Mouse (Mus musculus) limb, embryonic 14.5 days (tissue): Measurements from ENCODE around the gene Pik3cg. TPM values are rescaled to one million over a fixed set of nuclear protein-coding genes. Genes with fewer than 3 reads are reported as not detected.

ENCODE experiments used
- ATAC-seq: fragments of 200-750 bp; cut with Nextera tagmentation; 2 replicates; pipeline ENCODE4 v1.8.0; 2017; ENCODE audit warnings: low read depth, moderate number of reproducible peaks, moderate TSS enrichment; ENCODE audit not compliant: low FRiP score
- DNase-seq: peaks from one replicate; pipeline ENCODE4 v3.0.0-alpha.2; 2015; ENCODE audit warnings: low spot score
- H3K27ac ChIP-seq: fragments of 300-500 bp; sonication (generic); replicated peaks from 2 replicates; pipeline ENCODE4 v1.5.1; 2014; ENCODE audit warnings: low read depth, mild to moderate bottlenecking, low read length, moderate library complexity, mixed read lengths
- H3K27me3 ChIP-seq: fragments of 300-500 bp; sonication (generic); 2 replicates; pipeline ENCODE4 v1.6.1; 2014; ENCODE audit warnings: low read length, mixed read lengths; ENCODE audit not compliant: control insufficient read depth, insufficient read depth
- H3K36me3 ChIP-seq: fragments of 300-500 bp; sonication (generic); 2 replicates; pipeline ENCODE4 v1.6.1; 2014; ENCODE audit warnings: mild to moderate bottlenecking, low read length, moderate library complexity, mixed read lengths; ENCODE audit not compliant: control insufficient read depth, insufficient read depth
- H3K4me1 ChIP-seq: fragments of 300-500 bp; sonication (generic); 2 replicates; pipeline ENCODE4 v1.6.1; 2014; ENCODE audit warnings: antibody characterized with exemption, low read length, mixed read lengths; ENCODE audit not compliant: control insufficient read depth, insufficient read depth
- H3K4me2 ChIP-seq: fragments of 300-500 bp; sonication (generic); replicated peaks from 2 replicates; pipeline ENCODE4 v1.6.1; 2014; ENCODE audit warnings: low read depth, mild to moderate bottlenecking, low read length, moderate library complexity; ENCODE audit not compliant: severe bottlenecking
- H3K4me3 ChIP-seq: fragments of 300-500 bp; sonication (generic); replicated peaks from 2 replicates; pipeline ENCODE4 v1.5.1; 2014; ENCODE audit warnings: low read length
- H3K9ac ChIP-seq: fragments of 300-500 bp; sonication (generic); 2 replicates; pipeline ENCODE4 v1.6.1; 2014; ENCODE audit warnings: mild to moderate bottlenecking, low read depth, low read length, moderate library complexity; ENCODE audit not compliant: severe bottlenecking
- H3K9me3 ChIP-seq: fragments of 300-500 bp; sonication (generic); 2 replicates; pipeline ENCODE4 v1.6.1; 2016; ENCODE audit warnings: low read length; ENCODE audit not compliant: control insufficient read depth
- POLR2A ChIP-seq: fragments of 200-500 bp; IDR thresholded peaks from 2 replicates; pipeline ENCODE4 v1.8.0; 2012; ENCODE audit warnings: inconsistent platforms, mild to moderate bottlenecking, moderate library complexity, borderline replicate concordance; ENCODE audit not compliant: insufficient read depth, insufficient read length; ENCODE audit errors: extremely low read depth
- WGBS: fragments of 180-500 bp; shearing (Covaris S2); extraction: QIAGEN DNeasy Blood & Tissue Kit; methylation state at CpG from one replicate; pipeline ENCODE4 v1.1.7; 2014; 5-methylcytosine and 5-hydroxymethylcytosine counted together
- polyA plus RNA-seq, 2 experiments: library from polyadenylated mRNA; depleted of rRNA in 1 of 2; stranded (reverse) in 1 of 2; unstranded in 1 of 2; fragments of >200 nt; fragmentation: Nextera tagmentation in 1 of 2; extraction: Ambion mirVana in 1 of 2; gene quantifications; 2 replicates each; pipeline versions ENCODE4 v1.2.1 to v1.2.3; 2012 to 2014

Gene Pik3cg
- polyA plus RNA-seq, 2 experiments = 2.8 to 4.7 TPM

GRCm38 (mm10) chr12:32238433-32238832 lies 30.0 kb upstream of the Pik3cg start:
- H3K27ac ChIP-seq = no peak overlapping the region

DNA sequence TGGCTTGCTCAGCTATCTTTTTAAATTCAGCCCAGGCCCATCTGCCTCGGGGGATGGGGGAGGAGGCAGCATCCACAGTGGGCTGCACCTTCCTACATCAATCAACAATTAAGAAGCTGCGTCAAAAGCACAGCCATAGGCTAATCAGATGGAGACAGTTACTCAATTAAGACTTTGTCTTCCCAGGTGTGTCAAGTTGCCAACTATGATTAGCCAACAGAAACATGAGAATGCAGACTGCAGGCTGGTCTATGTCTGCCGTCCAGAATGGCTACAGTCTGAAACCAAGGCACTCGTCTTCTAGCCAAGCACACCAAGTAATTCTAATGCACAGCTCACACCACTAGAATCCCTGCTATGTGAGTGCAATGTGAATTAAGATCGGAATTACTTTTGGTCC lies 29.4 kb upstream of the Pik3cg start:
- Histone ChIP-seq H3K4me1 (no peaks in the 10 kb centered on the region), H3K9ac (no peak overlapping the region), H3K4me3 (no peak overlapping the region), H3K36me3 (no peaks in the 10 kb centered on the region), H3K9me3 (no peaks in the 10 kb centered on the region), H3K4me2 (no peak overlapping the region), H3K27ac (no peak overlapping the region), H3K27me3 (no peaks in the 10 kb centered on the region)
- 47% methylated on average over 5 of the region's 5 CpGs for WGBS
- no peak for TF ChIP-seq POLR2A
- ATAC-seq (no peak), DNase-seq (no peak)

More at GRCm38 (mm10) chr12:32238433-32238832, 30.0 kb upstream of the Pik3cg start:
- WGBS = 40% methylated on average over 5 of the region's 5 CpGs
- no peak for TF ChIP-seq POLR2A
- H3K4me3 ChIP-seq = no peak overlapping the region
- no peaks in the 10 kb centered on the region for H3K27me3 ChIP-seq
- DNase-seq (peak; percentile 51), ATAC-seq (peak; percentile 15; the same call in 1 of the 2 replicates)
- H3K4me1 ChIP-seq = no peaks in the 10 kb centered on the region
- no peaks in the 10 kb centered on the region for H3K9me3 ChIP-seq
- no peak overlapping the region for H3K4me2 ChIP-seq
- H3K9ac ChIP-seq = no peak overlapping the region
- no peaks in the 10 kb centered on the region for H3K36me3 ChIP-seq

- 38% methylated on average over 1 of the region's 1 CpGs for WGBS
- ATAC-seq = no peak
Measured at GRCm38 (mm10) chr12:32237139-32237538, 28.7 kb upstream of the Pik3cg start.

DNA sequence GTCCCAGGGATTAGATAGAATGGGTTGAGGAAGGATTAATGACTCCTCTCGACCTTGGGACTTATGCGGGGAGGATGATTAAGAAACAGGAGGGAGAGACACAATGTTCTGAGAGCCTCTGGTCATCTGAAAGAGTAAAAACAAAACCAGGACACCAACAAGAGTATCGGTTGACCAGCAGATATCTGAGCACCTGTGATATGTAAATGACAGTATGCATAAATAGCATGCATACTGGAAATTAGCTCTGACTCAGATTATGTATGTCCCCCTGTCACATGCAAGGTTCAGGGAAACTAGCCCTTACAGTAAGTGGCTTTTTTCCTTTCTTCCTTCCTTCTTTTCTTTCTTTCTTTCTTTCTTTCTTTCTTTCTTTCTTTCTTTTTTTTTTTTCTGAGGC lies 28.0 kb upstream of the Pik3cg start:
- Histone ChIP-seq H3K36me3 (no peaks in the 10 kb centered on the region), H3K4me2 (no peak overlapping the region), H3K4me3 (no peak overlapping the region), H3K27me3 (no peaks in the 10 kb centered on the region), H3K27ac (no peak overlapping the region), H3K9ac (no peak overlapping the region), H3K9me3 (no peaks in the 10 kb centered on the region), H3K4me1 (no peaks in the 10 kb centered on the region)
- DNase-seq (no peak), ATAC-seq (no peak)
- TF ChIP-seq POLR2A = no peak
- 83% methylated on average over 3 of the region's 3 CpGs for WGBS

More at GRCm38 (mm10) chr12:32237139-32237538, 28.7 kb upstream of the Pik3cg start:
- Histone ChIP-seq H3K4me3 (no peak overlapping the region), H3K9ac (no peak overlapping the region), H3K9me3 (no peaks in the 10 kb centered on the region), H3K27ac (no peak overlapping the region), H3K4me1 (no peaks in the 10 kb centered on the region), H3K4me2 (no peak overlapping the region), H3K36me3 (no peaks in the 10 kb centered on the region), H3K27me3 (no peaks in the 10 kb centered on the region)
- no peak for DNase-seq
- TF ChIP-seq POLR2A = no peak

DNA sequence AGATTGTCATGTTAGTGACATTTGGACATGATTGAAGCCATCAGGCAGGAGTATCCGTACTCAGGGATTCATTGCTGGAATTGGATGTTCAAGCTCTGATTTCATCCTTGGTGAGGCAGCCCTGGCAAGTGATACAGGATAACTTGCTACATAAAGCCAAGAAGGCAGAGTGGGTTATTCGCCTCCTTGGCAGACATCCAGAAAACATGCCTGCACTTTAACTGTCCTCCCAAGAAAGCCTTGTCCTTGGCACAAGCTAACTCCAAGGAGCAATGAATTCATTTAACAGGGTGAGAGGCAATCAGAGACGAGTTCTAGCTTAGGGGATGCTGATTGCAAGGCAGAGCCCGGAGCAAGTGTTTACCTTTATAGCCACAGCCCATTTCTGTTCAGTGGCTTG lies 25.4 kb upstream of the Pik3cg start:
- WGBS = 51% methylated on average over 4 of the region's 4 CpGs
- Histone ChIP-seq H3K4me2 (no peak overlapping the region), H3K9me3 (no peaks in the 10 kb centered on the region), H3K4me3 (no peak overlapping the region), H3K9ac (no peak overlapping the region), H3K4me1 (no peaks in the 10 kb centered on the region), H3K27ac (no peak overlapping the region), H3K27me3 (no peaks in the 10 kb centered on the region), H3K36me3 (no peaks in the 10 kb centered on the region)
- no peak for TF ChIP-seq POLR2A
- DNase-seq = peak; percentile 17
- no peak for ATAC-seq

GRCm38 (mm10) chr12:32231398-32231797 lies 22.9 kb upstream of the Pik3cg start:
- DNase-seq (no peak), ATAC-seq (no peak)
- TF ChIP-seq POLR2A = no peak
- Histone ChIP-seq H3K36me3 (no peaks in the 10 kb centered on the region), H3K27me3 (no peaks in the 10 kb centered on the region), H3K27ac (no peak overlapping the region), H3K9me3 (no peaks in the 10 kb centered on the region), H3K9ac (no peak overlapping the region), H3K4me1 (no peaks in the 10 kb centered on the region), H3K4me3 (no peak overlapping the region), H3K4me2 (no peak overlapping the region)
- 87% methylated on average over 1 of the region's 1 CpGs for WGBS
